Mouse (Mus musculus) left cerebral cortex, adult 2 months (tissue): ENCODE data around the gene Adcy1. TPM values are rescaled to one million over a fixed set of nuclear protein-coding genes. Genes with fewer than 3 reads are reported as not detected.
"Not testable (repeated sequence)": the region's sequence is repeated elsewhere in the genome, so short reads cannot be mapped to it uniquely, and the experiment has no call there.

ENCODE experiments used
- DNase-seq, 2 experiments: peaks; one replicate each; pipeline ENCODE4 v3.0.0; 2021 to 2022; ENCODE audit warnings: low spot score in 2 of 2, mixed read lengths in 1 of 2; ENCODE audit errors: extremely low spot score in 1 of 2
- H3K27ac ChIP-seq: fragments of 200-600 bp; 2 replicates; pipeline ENCODE4 v1.8.1; 2022
- H3K4me3 ChIP-seq: fragments of 200-600 bp; 2 replicates; pipeline ENCODE4 v1.8.1; 2022
- CTCF ChIP-seq: fragments of 200-600 bp; IDR thresholded peaks from 2 replicates; pipeline ENCODE4 v1.8.1; 2022; ENCODE audit warnings: antibody characterized with exemption, mild to moderate bottlenecking, moderate library complexity
- intact Hi-C: fragments of 180-260 bp; cut with DNase I; formaldehyde crosslinking; loops from one replicate; pipeline ENCODE4 v1.15.1; 2025
- total RNA-seq, 2 experiments: library from RNA; stranded (reverse); gene quantifications; 2 replicates each; pipeline ENCODE4 v1.2.3; 2021

Adcy1 gene
- total RNA-seq, 2 experiments from 2014 or later = 298 to 316 TPM

DNA sequence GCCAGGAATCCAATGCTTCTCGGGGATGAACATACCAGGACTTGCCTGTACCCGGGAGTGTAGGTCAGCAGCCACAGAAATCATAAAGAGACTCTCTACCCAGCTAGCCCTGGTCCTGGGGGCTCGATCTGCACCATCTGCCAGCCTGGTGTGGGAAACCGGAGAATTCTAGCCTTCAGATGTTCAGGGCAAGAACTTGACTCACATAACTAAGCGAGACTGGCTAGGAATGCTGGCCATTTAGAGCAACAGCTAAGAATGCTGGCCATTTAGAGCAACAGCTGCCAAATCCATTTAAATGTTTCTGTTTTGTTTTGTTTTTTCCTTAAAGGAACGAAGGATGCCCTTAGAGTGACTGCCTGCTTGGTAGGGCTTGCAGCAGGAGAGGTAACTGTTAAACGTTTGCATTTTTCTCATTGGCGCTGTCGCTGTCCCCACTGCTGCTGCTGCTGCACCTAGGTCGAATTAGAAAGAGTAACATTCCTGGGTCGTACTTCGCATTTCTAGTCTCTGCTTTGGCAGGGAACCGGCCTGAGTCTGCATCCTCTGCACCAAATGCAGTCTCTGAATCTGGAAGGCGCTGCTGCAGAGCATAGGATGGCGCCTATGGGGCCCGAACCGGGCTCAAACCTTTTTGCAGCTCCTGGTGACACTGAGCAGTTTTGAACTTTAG, 149.0 kb downstream of the Adcy1 start:
- no peak for DNase-seq
- peak overlapping the region; percentile 64 for H3K4me3 ChIP-seq
- intact Hi-C loops = loop anchor here (5.0 to 10.0 kb wide), 2 partner anchors 355 to 923 kb away; no protein-coding TSS in a partner anchor
- no peak for TF ChIP-seq CTCF
- H3K27ac ChIP-seq = no peak overlapping the region

DNA sequence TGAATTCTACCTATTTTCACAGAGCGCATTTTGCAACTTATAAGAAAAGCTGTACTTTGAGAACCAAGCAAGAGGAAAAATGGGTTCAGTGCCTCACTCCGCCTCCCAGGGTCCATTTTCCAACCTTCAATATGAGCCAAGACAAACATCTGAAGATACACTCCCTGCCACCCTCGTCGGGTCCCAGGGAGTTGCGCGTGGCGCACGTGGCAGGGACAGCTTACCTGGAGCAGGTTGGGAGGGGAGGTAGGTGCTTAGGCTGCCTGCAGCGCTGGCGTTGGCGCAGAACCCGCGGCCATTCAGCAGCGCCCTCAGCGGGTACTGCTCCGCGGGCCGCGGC, 149.8 kb downstream of the Adcy1 start:
- DNase-seq = no peak
- TF ChIP-seq CTCF = no peak
- Histone ChIP-seq H3K4me3 (peak overlapping the region; percentile 64), H3K27ac (peak overlapping the region; percentile 70)
- intact Hi-C loops = loop anchor here (5.0 to 10.0 kb wide), 2 partner anchors 354 to 922 kb away; no protein-coding TSS in a partner anchor

DNA sequence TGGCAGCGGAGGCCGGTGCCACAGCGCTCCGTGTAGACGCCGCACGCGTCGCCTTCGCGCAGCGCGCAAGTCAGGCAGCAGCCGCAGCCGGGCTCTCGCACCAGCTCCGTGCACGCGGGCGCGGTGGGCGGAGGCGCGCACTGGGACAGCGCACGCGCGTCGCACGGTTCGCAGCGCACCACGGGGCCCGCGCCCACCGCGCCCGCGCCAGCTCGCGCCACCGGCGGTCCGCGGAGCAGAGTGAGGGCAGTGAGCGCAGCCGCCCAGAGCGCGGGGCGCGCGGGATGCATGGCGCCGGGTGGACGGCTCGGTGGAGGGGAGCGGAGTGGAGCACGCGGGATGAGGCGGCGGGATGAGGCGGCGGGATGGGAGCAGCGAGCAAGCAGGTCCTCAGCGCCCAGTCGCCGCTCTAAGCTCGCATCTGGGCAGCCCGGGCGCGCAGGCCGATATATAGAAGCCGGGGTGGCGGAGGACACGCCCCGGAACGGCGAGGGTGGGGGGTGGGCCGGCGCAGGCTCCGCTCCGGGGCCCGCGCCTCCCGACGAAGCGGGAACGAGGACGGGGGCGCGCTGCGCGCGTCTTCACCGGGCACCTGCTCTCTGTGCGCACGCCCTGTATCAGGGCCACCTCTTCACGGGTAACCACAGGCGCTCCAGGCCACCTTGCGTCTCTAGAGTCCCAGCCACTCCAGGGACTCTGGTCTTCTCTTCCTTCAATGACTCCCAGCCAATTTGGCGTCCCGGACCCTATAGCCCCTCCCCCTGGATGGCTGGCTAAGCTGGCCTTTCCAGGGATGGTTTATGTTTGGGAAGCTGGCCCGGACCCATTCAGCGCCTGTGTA, 150.4 kb downstream of the Adcy1 start, which contains the start of gene Igfbp3:
TSS of gene Igfbp3 (minus strand) at position 423 of the 841 bp plus-strand sequence.
- peak; percentile 87 to 88 for DNase-seq
- H3K4me3 ChIP-seq = peak within 1 kb of the TSS; percentile 64
- H3K27ac ChIP-seq = peak within 1 kb of the TSS; percentile 90
- intact Hi-C loops = loop anchor here (2.0 to 10.0 kb wide), 4 partner anchors 123 to 1089 kb away; no protein-coding TSS in a partner anchor
- no peak for TF ChIP-seq CTCF

DNA sequence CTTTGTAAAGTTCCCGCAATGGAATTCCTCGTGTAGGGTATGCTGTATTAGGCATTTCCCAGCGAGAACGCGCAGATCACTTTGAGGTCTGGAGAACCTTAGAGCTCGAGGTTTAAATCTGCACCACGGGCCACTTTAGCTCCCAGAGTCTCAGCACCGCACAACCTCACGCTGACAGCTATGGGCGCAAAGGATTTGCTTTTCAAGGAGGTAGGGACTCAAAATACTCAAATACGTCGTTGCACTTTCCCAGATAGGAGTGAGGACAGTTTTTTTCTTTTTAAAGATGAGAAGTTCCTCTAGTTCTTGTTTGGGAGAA, 151.0 kb downstream of the Adcy1 start:
- TF ChIP-seq CTCF = no peak
- intact Hi-C loops = loop anchor here (2.0 to 10.0 kb wide), 4 partner anchors 122 to 1088 kb away; no protein-coding TSS in a partner anchor
- peak overlapping the region; percentile 90; the same call in 1 of the 2 replicates for H3K27ac ChIP-seq
- peak overlapping the region; percentile 64 for H3K4me3 ChIP-seq
- no peak for DNase-seq

DNA sequence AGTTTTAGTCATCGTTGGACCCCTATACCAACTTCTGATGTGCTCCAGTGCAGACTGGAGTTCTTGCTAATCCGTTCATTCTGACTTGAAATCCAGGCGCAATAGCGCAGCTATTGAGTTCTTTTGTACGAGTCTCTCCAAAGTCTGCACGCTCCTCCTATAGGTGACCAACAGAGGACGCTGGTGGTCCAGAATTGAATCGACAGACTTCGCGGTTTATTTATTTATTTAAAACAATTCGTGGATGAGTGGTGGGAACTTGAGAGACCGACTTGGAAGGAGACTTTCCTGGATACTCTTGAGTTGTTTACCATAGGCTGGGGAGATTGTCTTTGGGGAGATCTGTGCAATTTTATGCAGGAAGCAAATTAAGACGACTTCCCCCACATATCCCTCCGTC, 151.5 kb downstream of the Adcy1 start:
- Histone ChIP-seq H3K27ac (no peak overlapping the region), H3K4me3 (no peak overlapping the region)
- peak; percentile 68 to 70 for DNase-seq
- TF ChIP-seq CTCF = peak; percentile 82
- intact Hi-C loops = loop anchor here (1.0 to 10.0 kb wide), 5 partner anchors 122 to 1088 kb away; no protein-coding TSS in a partner anchor

DNA sequence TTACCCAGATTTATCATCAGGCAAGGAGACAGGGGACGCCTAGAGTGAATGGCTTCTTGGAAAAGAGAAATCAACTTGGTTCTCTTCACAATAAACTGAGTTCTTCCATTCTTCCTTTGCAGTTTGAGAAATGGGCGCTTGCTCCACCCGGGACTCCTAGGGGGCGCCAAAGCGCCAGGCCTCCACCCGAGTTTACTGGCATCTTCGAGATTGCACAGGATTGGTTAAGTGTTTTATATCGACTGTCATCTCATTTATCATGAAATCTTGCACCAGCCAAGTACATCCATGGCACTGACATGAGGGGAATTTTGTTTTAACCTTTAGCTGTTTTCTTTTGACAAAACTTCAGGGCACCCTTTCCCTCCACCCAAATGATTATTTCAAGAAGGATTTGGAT, 152.4 kb downstream of the Adcy1 start:
- no peak overlapping the region for H3K27ac ChIP-seq
- peak; percentile 64 to 74 for DNase-seq
- TF ChIP-seq CTCF = peak; percentile 84
- intact Hi-C loops = loop anchor here (1.0 to 10.0 kb wide), 4 partner anchors 121 to 1087 kb away; no protein-coding TSS in a partner anchor
- H3K4me3 ChIP-seq = no peak overlapping the region

DNA sequence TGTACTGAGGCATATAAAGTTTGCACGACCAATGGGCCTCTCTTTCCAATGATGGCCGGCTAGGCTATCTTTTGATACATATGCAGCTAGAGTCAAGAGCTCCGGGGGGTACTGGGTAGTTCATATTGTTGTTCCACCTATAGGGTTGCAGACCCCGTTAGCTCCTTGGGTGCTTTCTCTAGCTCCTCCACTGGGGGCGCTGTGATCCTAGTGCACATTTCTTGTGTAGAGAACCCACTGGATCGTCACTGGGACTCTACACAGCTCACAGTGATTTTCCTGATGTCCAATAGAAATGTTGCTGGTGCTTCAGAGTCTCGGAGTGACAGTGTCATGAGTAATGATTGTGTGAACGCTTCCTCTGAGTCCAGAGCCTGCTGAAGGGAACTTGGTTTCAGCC, 158.5 kb downstream of the Adcy1 start:
- intact Hi-C loops, H3K4me3 ChIP-seq, DNase-seq: not testable (repeated sequence)

DNA sequence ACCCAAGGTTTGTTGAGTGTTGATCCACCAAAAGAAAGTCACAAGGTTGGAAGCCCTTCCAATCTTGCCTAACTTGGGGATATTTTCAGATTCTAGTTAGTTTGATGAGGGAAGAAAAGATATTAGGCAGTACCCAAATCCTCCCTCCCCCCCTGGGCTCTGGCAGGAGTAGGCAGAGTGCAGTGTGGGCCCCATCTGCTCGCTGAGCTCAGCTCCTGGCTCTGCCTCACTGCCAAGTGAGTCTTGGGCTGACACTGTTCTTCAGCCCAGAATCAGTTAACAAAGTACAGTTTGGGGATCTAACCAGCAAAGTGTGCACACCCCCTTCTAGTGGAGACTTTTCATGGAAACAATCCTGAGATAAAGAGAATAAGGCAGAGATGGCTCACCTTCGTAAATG, 162.9 kb downstream of the Adcy1 start:
- intact Hi-C loops = no loop called here
- TF ChIP-seq CTCF = no peak
- DNase-seq = peak in 1 of 2 experiments; percentile 28
- no peak overlapping the region for H3K4me3 ChIP-seq
- no peak overlapping the region for H3K27ac ChIP-seq

More for the DNA sequence above, 158.5 kb downstream of the Adcy1 start:
- not testable (repeated sequence) for H3K27ac ChIP-seq
- TF ChIP-seq CTCF = peak; percentile 25

DNA sequence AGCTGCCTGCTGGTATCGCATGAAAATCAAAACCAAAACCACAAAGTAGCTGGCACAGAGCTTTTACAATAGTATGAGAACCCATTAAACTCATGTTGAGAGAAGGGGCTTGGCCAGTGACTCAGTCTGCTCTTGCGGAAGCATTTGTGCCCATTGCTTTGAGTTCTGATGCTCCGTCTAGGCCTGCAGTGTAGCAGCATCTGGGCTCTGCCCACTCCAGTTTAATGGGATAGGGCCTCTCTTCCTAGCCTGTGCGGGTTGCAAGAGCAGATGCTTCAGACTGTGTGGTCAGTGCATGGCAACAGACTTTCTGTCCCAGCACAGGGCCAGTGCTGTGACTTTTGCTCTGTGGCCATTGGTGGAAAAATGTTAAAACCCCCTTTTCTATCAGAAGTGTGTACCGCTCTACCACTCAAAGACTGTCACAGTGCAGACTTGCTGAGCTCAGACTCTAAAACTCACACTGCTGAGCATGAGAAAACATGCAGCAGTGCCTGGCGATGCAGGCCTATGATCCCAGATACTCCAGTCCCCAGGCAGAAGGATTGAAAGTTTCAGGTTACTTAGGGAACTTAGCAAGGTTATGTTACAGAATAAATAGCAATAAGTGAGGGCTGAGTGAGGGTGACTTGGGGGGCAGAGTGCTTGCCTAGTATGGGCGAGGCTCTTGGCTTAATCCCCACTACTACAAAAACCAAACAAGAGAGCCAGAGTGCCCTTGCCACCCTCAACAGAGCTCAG, 163.7 kb downstream of the Adcy1 start:
- intact Hi-C loops = no loop called here
- Histone ChIP-seq H3K4me3 (no peak overlapping the region), H3K27ac (no peak overlapping the region)
- TF ChIP-seq CTCF = no peak
- DNase-seq = no peak

DNA sequence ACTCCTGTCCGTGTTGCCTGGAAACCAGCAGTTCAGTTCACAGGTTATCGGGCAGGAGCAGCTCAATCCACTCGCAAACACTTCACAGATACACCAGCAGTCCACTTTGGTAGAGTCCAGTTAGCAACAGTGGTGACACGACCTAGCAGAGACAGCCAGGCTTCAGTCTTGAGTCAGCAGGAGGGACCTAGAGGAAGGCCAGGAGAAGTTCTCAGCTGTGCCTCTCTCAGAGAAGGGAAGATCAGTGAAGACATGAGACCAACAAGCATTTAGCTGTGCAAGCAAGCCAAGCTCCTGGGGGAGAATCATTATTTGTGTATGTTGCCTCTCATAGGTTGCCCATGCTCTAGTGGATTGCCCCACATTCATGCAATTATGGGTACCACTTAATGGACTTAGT, 164.8 kb downstream of the Adcy1 start:
- no peak for TF ChIP-seq CTCF
- no peak overlapping the region for H3K4me3 ChIP-seq
- intact Hi-C loops = no loop called here
- H3K27ac ChIP-seq = no peak overlapping the region
- DNase-seq = no peak

Other genes starting within 250 kb of the Adcy1 start
- gene Gm11983, start 225.8 kb upstream of the Adcy1 start, total RNA-seq = not detected
- gene Gm11985, start 125.1 kb downstream of the Adcy1 start, total RNA-seq = not detected
- gene Igfbp1, start 134.3 kb downstream of the Adcy1 start, total RNA-seq = not detected
- gene Igfbp3, start 150.4 kb downstream of the Adcy1 start, total RNA-seq = 1 to 10 TPM; 7.2 to 9.0 TPM